Mouse (Mus musculus) forebrain, embryonic 14.5 days (tissue): Measurements from ENCODE around the gene Sec16b. TPM values are rescaled to one million over a fixed set of nuclear protein-coding genes. Genes with fewer than 3 reads are reported as not detected.

ENCODE experiments used
- ATAC-seq: fragments of 200-750 bp; cut with Nextera tagmentation; 2 replicates; pipeline ENCODE4 v1.8.0; 2017; ENCODE audit warnings: mild to moderate bottlenecking, moderate library complexity
- DNase-seq: peaks from one replicate; pipeline ENCODE4 v3.0.0-alpha.2; 2015; ENCODE audit warnings: low spot score
- H3K27ac ChIP-seq: fragments of 300-500 bp; sonication (generic); 2 replicates; pipeline ENCODE4 v1.5.1; 2014; ENCODE audit warnings: low read depth, mild to moderate bottlenecking, control low read depth, low read length, moderate library complexity
- H3K27me3 ChIP-seq: fragments of 300-500 bp; sonication (generic); replicated peaks from 2 replicates; pipeline ENCODE4 v1.6.1; 2014; ENCODE audit warnings: low read length, control low read depth, mixed read lengths; ENCODE audit not compliant: control insufficient read depth, insufficient read depth
- H3K36me3 ChIP-seq: fragments of 300-500 bp; sonication (generic); 2 replicates; pipeline ENCODE4 v1.6.1; 2014; ENCODE audit warnings: low read length, control low read depth; ENCODE audit not compliant: control insufficient read depth, insufficient read depth
- H3K4me1 ChIP-seq: fragments of 300-500 bp; sonication (generic); 2 replicates; pipeline ENCODE4 v1.6.1; 2014; ENCODE audit warnings: antibody characterized with exemption, low read length, control low read depth; ENCODE audit not compliant: control insufficient read depth, insufficient read depth
- H3K4me2 ChIP-seq: fragments of 300-500 bp; sonication (generic); 2 replicates; pipeline ENCODE4 v1.6.1; 2014; ENCODE audit warnings: mild to moderate bottlenecking, control low read depth, low read length
- H3K4me3 ChIP-seq: fragments of 300-500 bp; sonication (generic); 2 replicates; pipeline ENCODE4 v1.5.1; 2014; ENCODE audit warnings: low read depth, low read length, control low read depth
- H3K9ac ChIP-seq: fragments of 300-500 bp; sonication (generic); 2 replicates; pipeline ENCODE4 v1.6.1; 2014; ENCODE audit warnings: mild to moderate bottlenecking, low read length, control low read depth, moderate library complexity
- H3K9me3 ChIP-seq: fragments of 300-500 bp; sonication (generic); replicated peaks from 2 replicates; pipeline ENCODE4 v1.6.1; 2016; ENCODE audit warnings: low read length, control low read depth, mixed read lengths; ENCODE audit not compliant: control insufficient read depth
- WGBS: fragments of 180-500 bp; shearing (Covaris S2); extraction: QIAGEN DNeasy Blood & Tissue Kit; methylation state at CpG from one replicate; pipeline ENCODE4 v1.1.7; 2014; 5-methylcytosine and 5-hydroxymethylcytosine counted together
- polyA plus RNA-seq: library from polyadenylated mRNA; unstranded; fragments of >200 nt; fragmentation: Nextera tagmentation; extraction: Ambion mirVana; gene quantifications from 2 replicates; pipeline ENCODE4 v1.2.1, GENCODE M21; 2014

Gene Sec16b
- polyA plus RNA-seq, 1 experiment from 2014 or later: 0.53 TPM

GRCm38 (mm10) chr1:157545056-157545455 lies 38.5 kb downstream of the Sec16b start:
- H3K9ac ChIP-seq: no peak overlapping the region
- no peaks in the 10 kb centered on the region for H3K4me1 ChIP-seq
- WGBS: 91% methylated on average over 8 of the region's 8 CpGs
- H3K4me2 ChIP-seq: no peak overlapping the region
- no peaks in the 10 kb centered on the region for H3K27me3 ChIP-seq
- no peaks in the 10 kb centered on the region for H3K36me3 ChIP-seq
- DNase-seq (no peak), ATAC-seq (no peak)
- H3K4me3 ChIP-seq: no peak overlapping the region
- no peaks in the 10 kb centered on the region for H3K9me3 ChIP-seq
- no peak overlapping the region for H3K27ac ChIP-seq

GRCm38 (mm10) chr1:157547658-157548057 lies 41.1 kb downstream of the Sec16b start:
- Histone ChIP-seq H3K36me3 (no peaks in the 10 kb centered on the region), H3K4me3 (no peak overlapping the region), H3K9ac (no peak overlapping the region), H3K27me3 (no peaks in the 10 kb centered on the region), H3K27ac (no peak overlapping the region), H3K9me3 (no peaks in the 10 kb centered on the region), H3K4me2 (no peak overlapping the region), H3K4me1 (no peaks in the 10 kb centered on the region)
- 87% methylated on average over 5 of the region's 5 CpGs for WGBS
- ATAC-seq: no peak
- no peak for DNase-seq

- Histone ChIP-seq H3K4me3 (no peak overlapping the region), H3K9me3 (no peaks in the 10 kb centered on the region), H3K4me1 (no peaks in the 10 kb centered on the region), H3K27ac (no peak overlapping the region), H3K27me3 (no peaks in the 10 kb centered on the region), H3K36me3 (no peaks in the 10 kb centered on the region), H3K4me2 (no peak overlapping the region), H3K9ac (no peak overlapping the region)
- DNase-seq: no peak
- ATAC-seq: no peak
- 69% methylated on average over 3 of the region's 3 CpGs for WGBS
Observed at GRCm38 (mm10) chr1:157549721-157550120, 43.2 kb downstream of the Sec16b start.

DNA sequence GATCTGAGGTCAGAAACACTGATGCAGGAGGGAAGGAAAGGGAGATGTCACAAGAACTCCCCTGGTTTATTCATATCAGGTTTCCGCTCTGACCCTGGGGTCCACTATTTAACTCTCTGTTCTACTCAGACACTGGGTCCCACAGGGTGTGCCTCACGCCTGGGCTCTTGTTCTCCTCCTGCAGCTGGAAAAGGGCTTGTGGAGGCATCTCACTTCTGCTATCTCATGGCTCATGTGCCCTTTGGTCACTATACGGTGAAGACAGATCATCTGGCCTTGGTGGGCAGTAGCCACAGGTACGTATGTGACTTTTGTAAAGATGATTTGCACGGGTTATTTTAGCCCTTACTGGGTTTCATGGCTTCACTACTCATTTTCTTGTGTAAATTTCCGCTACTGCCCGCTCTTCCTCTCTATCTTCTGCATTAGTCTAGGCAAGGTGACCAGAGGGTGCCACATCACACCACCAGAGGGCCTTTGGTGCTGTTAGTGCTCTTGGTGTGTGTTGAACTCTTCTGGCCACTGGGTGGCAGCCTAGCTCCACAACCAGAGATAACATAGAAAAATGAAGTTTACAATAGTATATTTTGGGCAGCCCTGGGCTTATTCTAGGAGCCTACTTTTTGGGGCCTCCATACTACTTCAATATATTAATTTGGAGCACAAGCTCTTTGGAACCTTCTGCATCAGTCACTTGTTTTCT lies 46.4 kb downstream of the Sec16b start:
- ATAC-seq (peak; percentile 78), DNase-seq (peak; percentile 86)
- Histone ChIP-seq H3K27ac (no peak overlapping the region), H3K9ac (no peak overlapping the region), H3K4me2 (no peak overlapping the region), H3K9me3 (no peaks in the 10 kb centered on the region), H3K36me3 (no peaks in the 10 kb centered on the region), H3K4me1 (peaks cover 10% of the 10 kb centered on the region), H3K4me3 (no peak overlapping the region), H3K27me3 (no peaks in the 10 kb centered on the region)
- 62% methylated on average over 7 of the region's 7 CpGs for WGBS

GRCm38 (mm10) chr1:157554163-157554562 lies 47.6 kb downstream of the Sec16b start:
- Histone ChIP-seq H3K4me2 (no peak overlapping the region), H3K27ac (no peak overlapping the region), H3K27me3 (no peaks in the 10 kb centered on the region), H3K9me3 (no peaks in the 10 kb centered on the region), H3K9ac (no peak overlapping the region), H3K4me1 (peaks cover 10% of the 10 kb centered on the region), H3K36me3 (no peaks in the 10 kb centered on the region), H3K4me3 (no peak overlapping the region)
- DNase-seq (no peak), ATAC-seq (no peak)
- WGBS: 73% methylated on average over 3 of the region's 3 CpGs

GRCm38 (mm10) chr1:157554686-157555530 lies 48.4 kb downstream of the Sec16b start:
- no peaks in the 10 kb centered on the region for H3K36me3 ChIP-seq
- H3K4me1 ChIP-seq: peaks cover 10% of the 10 kb centered on the region
- no peak overlapping the region for H3K27ac ChIP-seq
- WGBS: 31% methylated on average over 27 of the region's 27 CpGs
- ATAC-seq (no peak), DNase-seq (no peak)
- peak overlapping the region; percentile 5 for H3K9ac ChIP-seq
- no peaks in the 10 kb centered on the region for H3K27me3 ChIP-seq
- H3K4me2 ChIP-seq: peak overlapping the region; percentile 40
- no peak overlapping the region for H3K4me3 ChIP-seq
- no peaks in the 10 kb centered on the region for H3K9me3 ChIP-seq

DNA sequence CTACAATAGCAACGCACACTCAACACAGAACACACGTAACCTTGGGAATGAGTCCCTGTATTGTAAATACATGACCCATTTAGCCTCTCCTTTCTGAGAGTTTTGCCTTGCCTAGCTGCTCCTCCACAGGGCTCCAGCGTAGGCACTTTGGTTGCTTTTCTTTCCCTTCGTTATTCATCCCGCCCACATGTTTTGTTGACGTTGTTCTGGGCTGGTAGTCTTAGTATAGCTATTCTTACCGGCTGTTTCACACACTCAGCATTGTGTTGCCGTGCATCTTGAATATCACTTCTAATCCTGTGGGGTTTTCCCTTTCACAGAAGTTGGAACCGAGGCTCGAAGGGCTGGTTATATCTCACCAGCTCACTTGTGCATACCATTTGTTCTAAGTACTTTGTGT lies 49.2 kb downstream of the Sec16b start:
- H3K27ac ChIP-seq: no peak overlapping the region
- peaks cover 10% of the 10 kb centered on the region for H3K4me1 ChIP-seq
- no peaks in the 10 kb centered on the region for H3K27me3 ChIP-seq

GRCm38 (mm10) chr1:157556439-157556838 lies 49.9 kb downstream of the Sec16b start:
- H3K4me3 ChIP-seq: no peak overlapping the region
- WGBS: 57% methylated on average over 5 of the region's 5 CpGs

More for the DNA sequence above, 49.2 kb downstream of the Sec16b start:
- ATAC-seq: no peak
- Histone ChIP-seq H3K9ac (no peak overlapping the region), H3K36me3 (no peaks in the 10 kb centered on the region), H3K9me3 (no peaks in the 10 kb centered on the region), H3K4me3 (no peak overlapping the region), H3K4me2 (no peak overlapping the region)
- 34% methylated on average over 10 of the region's 10 CpGs for WGBS
- no peak for DNase-seq

GRCm38 (mm10) chr1:157558145-157558544 lies 51.6 kb downstream of the Sec16b start:
- Histone ChIP-seq H3K4me2 (no peak overlapping the region), H3K27me3 (no peaks in the 10 kb centered on the region), H3K4me1 (peaks cover 10% of the 10 kb centered on the region), H3K4me3 (no peak overlapping the region), H3K27ac (no peak overlapping the region), H3K9ac (no peak overlapping the region), H3K36me3 (no peaks in the 10 kb centered on the region), H3K9me3 (no peaks in the 10 kb centered on the region)
- ATAC-seq: no peak
- no peak for DNase-seq
- WGBS: 41% methylated on average over 5 of the region's 5 CpGs

More at GRCm38 (mm10) chr1:157556439-157556838, 49.9 kb downstream of the Sec16b start:
- Histone ChIP-seq H3K36me3 (no peaks in the 10 kb centered on the region), H3K9ac (no peak overlapping the region), H3K4me2 (no peak overlapping the region), H3K27me3 (no peaks in the 10 kb centered on the region), H3K27ac (no peak overlapping the region), H3K4me1 (peaks cover 10% of the 10 kb centered on the region), H3K9me3 (no peaks in the 10 kb centered on the region)
- DNase-seq (peak; percentile 59), ATAC-seq (no peak)
